Mouse (Mus musculus): ENCODE data around the gene Sash1. TPM values are rescaled to one million over a fixed set of nuclear protein-coding genes. Genes with fewer than 3 reads are reported as not detected.
A peak's percentile ranks its signal among the peaks of the same experiment; 100 is the strongest.

Gene Sash1
- polyA plus RNA-seq, 1 experiment from 2014 or later, result 0.77 TPM

GRCm38 (mm10) chr10:8878381-8878780 is 7.5 kb downstream of the Sash1 start:
- 60% methylated on average over 13 of the region's 13 CpGs for WGBS (ENCODE audit: insufficient replicate concordance)
- Histone ChIP-seq H3K36me3 (no peaks in the 10 kb centered on the region), H3K9ac (no peak overlapping the region), H3K4me3 (replicated peaks) (0 out of 2 replicates have a peak overlapping the region, but pooled peaks have one; percentile 14), H3K27ac (no peak overlapping the region), H3K9me3 (replicated peaks) (no peaks in the 10 kb centered on the region), H3K4me1 (replicated peaks) (peaks cover 5% of the 10 kb centered on the region), H3K4me2 (peak overlapping the region; percentile 33), H3K27me3 (no peaks in the 10 kb centered on the region)
- DNase-seq (no peak), ATAC-seq (ENCODE audit: low read depth) (no peak)

- Histone ChIP-seq H3K36me3 (no peaks in the 10 kb centered on the region), H3K4me3 (replicated peaks) (no peak overlapping the region), H3K9me3 (replicated peaks) (no peaks in the 10 kb centered on the region), H3K4me2 (no peak overlapping the region), H3K9ac (no peak overlapping the region), H3K27ac (no peak overlapping the region), H3K27me3 (no peaks in the 10 kb centered on the region), H3K4me1 (replicated peaks) (no peaks in the 10 kb centered on the region; the same call in 1 of the 2 replicates)
- WGBS (ENCODE audit: insufficient replicate concordance), result 46% methylated on average over 7 of the region's 7 CpGs
- ATAC-seq (ENCODE audit: low read depth) (no peak), DNase-seq (no peak)
These were observed 12.1 kb downstream of the Sash1 start for GRCm38 (mm10) chr10:8873631-8874370.

- no peak for DNase-seq
- H3K4me3 ChIP-seq (replicated peaks), result no peak overlapping the region
- H3K9me3 ChIP-seq (replicated peaks), result no peaks in the 10 kb centered on the region
- H3K36me3 ChIP-seq, result no peaks in the 10 kb centered on the region
- H3K27ac ChIP-seq, result no peak overlapping the region
- no peak overlapping the region for H3K9ac ChIP-seq
- 64% methylated on average over 3 of the region's 3 CpGs for WGBS (ENCODE audit: insufficient replicate concordance)
- H3K4me2 ChIP-seq, result no peak overlapping the region
- H3K27me3 ChIP-seq, result no peaks in the 10 kb centered on the region
- no peaks in the 10 kb centered on the region; the same call in 1 of the 2 replicates for H3K4me1 ChIP-seq (replicated peaks)
- ATAC-seq (ENCODE audit: low read depth), result no peak
These were observed 13.1 kb downstream of the Sash1 start for GRCm38 (mm10) chr10:8872788-8873187.

DNA sequence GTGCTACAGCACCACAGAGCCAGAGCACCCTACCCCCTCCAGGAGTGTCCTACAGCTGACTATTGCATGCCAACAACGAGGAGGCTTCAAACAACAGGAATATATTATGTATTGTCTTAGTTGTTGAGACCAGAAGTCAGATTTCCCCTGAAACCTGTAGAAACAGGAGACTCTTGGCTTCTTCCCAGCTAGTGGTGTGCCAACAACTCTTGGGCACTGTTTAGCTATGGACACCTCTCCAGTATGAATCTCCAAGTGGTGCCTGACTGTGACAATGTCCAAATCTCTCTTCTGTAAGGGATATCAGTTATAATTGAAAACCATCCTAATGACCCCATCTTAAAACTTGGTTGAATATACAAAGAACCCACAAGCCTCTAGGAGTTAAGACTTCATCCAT is 13.9 kb downstream of the Sash1 start:
- no peak overlapping the region for H3K9ac ChIP-seq
- no peaks in the 10 kb centered on the region; the same call in 1 of the 2 replicates for H3K4me1 ChIP-seq (replicated peaks)
- H3K4me2 ChIP-seq, result no peak overlapping the region
- WGBS (ENCODE audit: insufficient replicate concordance), result 54% methylated on average over 1 of the region's 1 CpGs
- H3K9me3 ChIP-seq (replicated peaks), result no peaks in the 10 kb centered on the region
- H3K4me3 ChIP-seq (replicated peaks), result no peak overlapping the region
- no peak overlapping the region for H3K27ac ChIP-seq
- no peaks in the 10 kb centered on the region for H3K36me3 ChIP-seq
- no peaks in the 10 kb centered on the region for H3K27me3 ChIP-seq
- ATAC-seq (ENCODE audit: low read depth), result no peak
- DNase-seq, result no peak

GRCm38 (mm10) chr10:8870368-8870767 is 15.5 kb downstream of the Sash1 start:
- 34% methylated on average over 3 of the region's 3 CpGs for WGBS (ENCODE audit: insufficient replicate concordance)
- Histone ChIP-seq H3K9ac (no peak overlapping the region), H3K4me3 (replicated peaks) (no peak overlapping the region), H3K9me3 (replicated peaks) (no peaks in the 10 kb centered on the region), H3K4me2 (no peak overlapping the region), H3K27ac (no peak overlapping the region), H3K36me3 (no peaks in the 10 kb centered on the region), H3K4me1 (replicated peaks) (no peaks in the 10 kb centered on the region; the same call in 1 of the 2 replicates), H3K27me3 (no peaks in the 10 kb centered on the region)
- no peak for DNase-seq
- ATAC-seq (ENCODE audit: low read depth), result no peak

DNA sequence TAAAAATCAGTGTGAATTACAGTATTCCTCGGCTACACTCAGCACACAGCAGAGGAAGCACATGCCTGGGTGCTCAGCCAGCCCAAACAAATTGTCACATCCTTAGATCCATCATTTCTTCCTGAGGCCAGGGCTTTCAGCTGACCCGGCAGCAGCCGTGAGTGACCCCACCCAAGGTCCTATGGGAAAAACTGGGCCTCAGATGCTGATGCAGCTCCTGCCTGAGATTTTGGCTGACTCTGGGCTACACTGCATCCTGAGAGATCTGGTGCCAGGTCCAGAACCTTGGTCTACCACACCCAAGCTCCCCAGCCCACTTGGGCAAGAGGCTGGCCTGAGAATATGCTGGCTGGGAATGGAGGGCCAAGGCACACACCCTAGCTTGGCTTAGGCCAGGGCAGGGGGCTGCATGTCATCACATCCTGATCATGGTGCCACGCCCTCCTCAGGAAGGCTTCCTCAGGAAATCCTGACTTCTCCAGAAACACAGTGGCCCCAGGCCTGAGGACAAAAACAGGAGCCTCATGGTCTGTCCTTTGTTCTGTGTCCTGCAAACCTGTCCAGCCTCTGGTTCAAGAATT is 19.7 kb downstream of the Sash1 start:
- H3K9ac ChIP-seq, result no peak overlapping the region
- no peaks in the 10 kb centered on the region for H3K36me3 ChIP-seq
- H3K4me3 ChIP-seq (replicated peaks), result no peak overlapping the region
- no peak for DNase-seq
- 54% methylated on average over 4 of the region's 4 CpGs for WGBS (ENCODE audit: insufficient replicate concordance)
- no peaks in the 10 kb centered on the region for H3K4me1 ChIP-seq (replicated peaks)
- no peak overlapping the region for H3K4me2 ChIP-seq
- peak; percentile 36; the same call in 1 of the 2 replicates for ATAC-seq (ENCODE audit: low read depth)
- H3K9me3 ChIP-seq (replicated peaks), result no peaks in the 10 kb centered on the region
- no peaks in the 10 kb centered on the region for H3K27me3 ChIP-seq
- H3K27ac ChIP-seq, result no peak overlapping the region

DNA sequence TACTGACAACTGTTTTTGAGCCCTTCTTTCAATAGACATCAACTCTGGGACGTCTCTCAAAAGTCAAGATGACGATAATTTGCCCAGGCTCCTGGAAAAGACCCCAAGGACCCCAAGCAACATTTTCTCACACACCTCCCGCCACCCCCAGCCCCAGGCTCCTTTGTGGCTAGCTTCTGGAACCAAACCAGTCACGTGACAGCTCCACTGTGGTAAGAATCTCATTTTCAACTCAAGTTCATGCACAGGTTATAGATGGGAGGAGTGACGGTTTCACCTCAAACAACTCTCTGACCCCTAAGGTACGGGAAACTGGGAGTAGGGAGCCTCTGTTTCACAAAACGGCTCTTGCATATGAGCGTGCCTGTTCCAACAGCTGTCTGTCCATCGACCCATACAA is 25.2 kb downstream of the Sash1 start:
- no peak for ATAC-seq (ENCODE audit: low read depth)
- Histone ChIP-seq H3K9me3 (replicated peaks) (no peaks in the 10 kb centered on the region), H3K27me3 (no peaks in the 10 kb centered on the region), H3K9ac (no peak overlapping the region), H3K4me3 (replicated peaks) (no peak overlapping the region), H3K4me1 (replicated peaks) (no peaks in the 10 kb centered on the region), H3K36me3 (no peaks in the 10 kb centered on the region), H3K4me2 (no peak overlapping the region), H3K27ac (no peak overlapping the region)
- WGBS (ENCODE audit: insufficient replicate concordance), result 71% methylated on average over 9 of the region's 9 CpGs
- DNase-seq, result no peak

DNA sequence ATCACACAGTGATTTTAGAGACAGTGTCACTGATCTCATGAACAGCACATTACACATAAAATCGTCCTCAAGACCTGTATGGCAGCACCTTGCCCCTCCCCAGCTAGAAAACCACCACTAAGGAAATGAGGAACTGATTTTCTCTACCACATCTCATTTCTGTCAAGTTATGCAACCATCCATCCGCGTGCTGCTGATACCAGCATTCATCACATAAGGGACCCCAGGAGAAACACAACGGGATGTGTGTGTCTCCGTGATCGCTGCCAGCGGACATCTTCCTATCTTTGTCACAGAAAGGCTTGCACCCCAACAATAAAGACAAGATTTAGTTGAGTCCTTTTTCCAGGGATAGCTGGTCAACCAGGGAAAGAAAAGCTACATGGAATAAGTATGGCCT is 27.2 kb downstream of the Sash1 start:
- 49% methylated on average over 7 of the region's 7 CpGs for WGBS (ENCODE audit: insufficient replicate concordance)
- no peak for ATAC-seq (ENCODE audit: low read depth)
- H3K4me2 ChIP-seq, result no peak overlapping the region

GRCm38 (mm10) chr10:8856942-8857341 is 28.9 kb downstream of the Sash1 start:
- no peak overlapping the region for H3K9ac ChIP-seq
- no peak overlapping the region for H3K4me2 ChIP-seq
- no peak overlapping the region for H3K27ac ChIP-seq
- no peaks in the 10 kb centered on the region for H3K4me1 ChIP-seq (replicated peaks)
- ATAC-seq (ENCODE audit: low read depth), result no peak
- H3K9me3 ChIP-seq (replicated peaks), result no peaks in the 10 kb centered on the region
- DNase-seq, result no peak
- H3K4me3 ChIP-seq (replicated peaks), result no peak overlapping the region
- no peaks in the 10 kb centered on the region for H3K36me3 ChIP-seq
- WGBS (ENCODE audit: insufficient replicate concordance), result 59% methylated on average over 2 of the region's 2 CpGs
- no peaks in the 10 kb centered on the region for H3K27me3 ChIP-seq

More for the DNA sequence above, 27.2 kb downstream of the Sash1 start:
- Histone ChIP-seq H3K4me3 (replicated peaks) (no peak overlapping the region), H3K9ac (no peak overlapping the region), H3K9me3 (replicated peaks) (no peaks in the 10 kb centered on the region), H3K4me1 (replicated peaks) (no peaks in the 10 kb centered on the region), H3K27me3 (no peaks in the 10 kb centered on the region), H3K27ac (no peak overlapping the region), H3K36me3 (no peaks in the 10 kb centered on the region)
- DNase-seq, result no peak

DNA sequence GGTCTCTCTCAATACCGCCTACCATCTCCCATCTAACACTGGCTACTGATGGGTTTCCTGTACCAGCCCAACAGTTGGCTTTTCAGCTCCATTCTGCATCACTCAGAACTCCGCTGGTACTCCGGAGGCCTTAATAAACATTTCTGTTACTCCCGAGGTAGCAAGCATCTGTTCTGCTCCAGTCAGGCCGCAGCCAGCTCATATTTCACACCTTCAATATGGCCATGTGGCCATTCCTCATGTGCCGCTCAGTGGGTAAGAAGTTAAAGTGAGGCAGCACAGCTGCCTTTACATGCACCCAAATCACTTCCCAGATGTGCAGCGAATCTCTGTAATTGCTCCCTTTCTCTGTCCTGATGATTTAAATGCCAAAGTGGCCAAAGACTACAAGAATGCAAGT is 32.5 kb downstream of the Sash1 start:
- 79% methylated on average over 7 of the region's 7 CpGs for whole genome bisulfite sequencing (ENCODE audit: insufficient replicate concordance)
- no peak overlapping the region for H3K9ac ChIP-seq
- H3K4me1 ChIP-seq (replicated peaks), result no peaks in the 10 kb centered on the region
- no peaks in the 10 kb centered on the region for H3K9me3 ChIP-seq (replicated peaks)
- no peak for DNase-seq
- no peak overlapping the region for H3K4me3 ChIP-seq (replicated peaks)
- H3K27me3 ChIP-seq, result no peaks in the 10 kb centered on the region
- no peak overlapping the region for H3K4me2 ChIP-seq
- no peak for ATAC-seq (ENCODE audit: low read depth)
- H3K27ac ChIP-seq, result no peak overlapping the region
- no peaks in the 10 kb centered on the region for H3K36me3 ChIP-seq

GRCm38 (mm10) chr10:8851625-8852024 is 34.2 kb downstream of the Sash1 start:
- no peaks in the 10 kb centered on the region for H3K27me3 ChIP-seq
- no peak overlapping the region for H3K4me2 ChIP-seq
- DNase-seq (no peak), ATAC-seq (ENCODE audit: low read depth) (no peak)
- WGBS (ENCODE audit: insufficient replicate concordance), result 78% methylated on average over 10 of the region's 10 CpGs
- no peaks in the 10 kb centered on the region for H3K36me3 ChIP-seq
- H3K9me3 ChIP-seq (replicated peaks), result no peaks in the 10 kb centered on the region
- no peak overlapping the region for H3K27ac ChIP-seq
- no peak overlapping the region for H3K9ac ChIP-seq
- no peaks in the 10 kb centered on the region for H3K4me1 ChIP-seq (replicated peaks)
- H3K4me3 ChIP-seq (replicated peaks), result no peak overlapping the region

DNA sequence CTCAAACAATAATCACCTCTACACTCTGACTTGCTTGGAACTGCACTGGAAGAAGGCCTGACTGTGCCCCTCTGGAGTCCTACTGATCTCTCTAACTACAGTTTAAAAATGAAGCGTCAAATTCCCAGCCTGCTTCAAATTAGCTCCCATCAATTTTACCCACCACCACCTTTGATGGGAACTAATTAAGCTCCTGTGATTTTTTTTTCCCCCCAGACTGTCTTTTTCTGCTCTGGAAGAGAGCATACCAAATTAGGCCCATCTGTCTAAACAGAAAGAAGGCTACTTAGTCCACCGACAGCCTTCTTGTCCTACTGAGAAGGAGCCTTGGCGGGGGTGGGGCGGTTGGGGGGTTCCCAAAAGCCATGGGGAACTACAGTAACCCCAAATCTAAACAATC is 37.9 kb downstream of the Sash1 start:
- Histone ChIP-seq H3K36me3 (no peaks in the 10 kb centered on the region), H3K4me1 (replicated peaks) (no peaks in the 10 kb centered on the region), H3K9ac (no peak overlapping the region), H3K9me3 (replicated peaks) (no peaks in the 10 kb centered on the region), H3K27me3 (no peaks in the 10 kb centered on the region), H3K4me3 (replicated peaks) (no peak overlapping the region), H3K4me2 (no peak overlapping the region), H3K27ac (no peak overlapping the region)
- ATAC-seq (ENCODE audit: low read depth) (no peak), DNase-seq (no peak)
- WGBS (ENCODE audit: insufficient replicate concordance), result 76% methylated on average over 4 of the region's 4 CpGs

Measured in liver, embryonic 13.5 days (tissue).